In genomic region chr17:87530162-87530817, GRCm38 (mm10) we compare ENCODE assay signal across 8 mouse cellular contexts.
DNase-seq lines count a peak whose midpoint lies in the region; ATAC-seq lines count a peak whose summit lies in the region.

No protein-coding gene starts in this region.

- peaks cover 39% of the 10 kb centered on the region for H3K4me1 ChIP-seq in forebrain, embryonic 10.5 days
- H3K4me1 ChIP-seq in heart, embryonic 16.5 days (ENCODE audit: control insufficient read depth, insufficient read depth, low read length): peaks cover 21% of the 10 kb centered on the region
- H3K4me1 ChIP-seq in liver, embryonic 13.5 days (replicated peaks): peaks cover 33% of the 10 kb centered on the region

- WGBS in forebrain, embryonic 10.5 days: 10% methylated on average over 29 of the region's 29 CpGs
- 13% methylated on average over 26 of the region's 29 CpGs for WGBS in heart, embryonic 16.5 days
- 15% methylated on average over 29 of the region's 29 CpGs for WGBS in liver, embryonic 13.5 days (ENCODE audit: insufficient replicate concordance)

- DNase-seq in c-Kit-negative CD71-positive TER-119-positive erythroid progenitor cells, embryonic 14.5 days (ENCODE audit: low read depth, low spot score): peak; percentile 27
- peak; percentile 91 for DNase-seq in forebrain, embryonic 10.5 days (ENCODE audit: extremely low spot score, low spot score)
- peak; percentile 88 to 89 for DNase-seq in kidney, postnatal 25 days
- DNase-seq in liver, embryonic 13.5 days: peak; percentile 71
- peak; percentile 73 for DNase-seq in naive thymus-derived CD4-positive, alpha-beta T cell, adult 2 months (ENCODE audit: low read depth)
- DNase-seq in spleen, postnatal 4 days (ENCODE audit: low spot score in 2 of 2): peak; percentile 69 to 92

- peak; percentile 68 for ATAC-seq in CD4-positive, CD25-positive, alpha-beta regulatory T cell, adult 4 months
- peak; percentile 90 for ATAC-seq in heart, embryonic 16.5 days (replicated peaks; ENCODE audit: extremely low read depth, insufficient read depth, low FRiP score)
- peak; percentile 76 for ATAC-seq in liver, embryonic 13.5 days (ENCODE audit: low read depth)

- peak overlapping the region; percentile 79 for H3K27ac ChIP-seq in forebrain, embryonic 10.5 days
- H3K27ac ChIP-seq in heart, embryonic 16.5 days (ENCODE audit: low read length): peak overlapping the region; percentile 73
- H3K27ac ChIP-seq in liver, embryonic 13.5 days: no peak overlapping the region

- peak overlapping the region; percentile 82 for H3K4me2 ChIP-seq in heart, embryonic 16.5 days (ENCODE audit: low read depth, low read length)
- H3K4me2 ChIP-seq in liver, embryonic 13.5 days: peak overlapping the region; percentile 73

- no peaks in the 10 kb centered on the region for H3K36me3 ChIP-seq in forebrain, embryonic 10.5 days (replicated peaks)
- no peaks in the 10 kb centered on the region for H3K36me3 ChIP-seq in heart, embryonic 16.5 days (ENCODE audit: control insufficient read depth, insufficient read depth)
- no peaks in the 10 kb centered on the region for H3K36me3 ChIP-seq in liver, embryonic 13.5 days

- H3K27me3 ChIP-seq in forebrain, embryonic 10.5 days (ENCODE audit: poor library complexity, severe bottlenecking): peaks cover 35% of the 10 kb centered on the region
- no peaks in the 10 kb centered on the region for H3K27me3 ChIP-seq in heart, embryonic 16.5 days (ENCODE audit: control insufficient read depth, insufficient read depth, low read length)
- H3K27me3 ChIP-seq in liver, embryonic 13.5 days: peaks cover 5% of the 10 kb centered on the region; the same call in 1 of the 2 replicates

- H3K9me3 ChIP-seq in forebrain, embryonic 10.5 days: no peaks in the 10 kb centered on the region
- no peaks in the 10 kb centered on the region for H3K9me3 ChIP-seq in heart, embryonic 16.5 days (replicated peaks; ENCODE audit: control insufficient read depth, low read length)
- H3K9me3 ChIP-seq in liver, embryonic 13.5 days (replicated peaks): no peaks in the 10 kb centered on the region

- H3K4me3 ChIP-seq in forebrain, embryonic 10.5 days: peak overlapping the region; percentile 54
- H3K4me3 ChIP-seq in heart, embryonic 16.5 days (ENCODE audit: low read length): peak overlapping the region; percentile 49
- peak overlapping the region; percentile 47 for H3K4me3 ChIP-seq in liver, embryonic 13.5 days (replicated peaks)

- peak overlapping the region; percentile 68 for H3K9ac ChIP-seq in heart, embryonic 16.5 days (ENCODE audit: low read length)
- peak overlapping the region; percentile 49 for H3K9ac ChIP-seq in liver, embryonic 13.5 days

Comparison
In these comparisons a context has a peak if more than half of its experiments do, and no peak if none do; other contexts are left out.
1. DNase-seq: peak in every context shown above with its lines; median percentile 91 in forebrain, embryonic 10.5 days; 88 in kidney, postnatal 25 days; 80 in spleen, postnatal 4 days; 73 in naive thymus-derived CD4-positive, alpha-beta T cell, adult 2 months; 71 in liver, embryonic 13.5 days; 27 in c-Kit-negative CD71-positive TER-119-positive erythroid progenitor cells, embryonic 14.5 days.